Mouse (Mus musculus): ENCODE results near the gene Nap1l1. TPM values are rescaled to one million over a fixed set of nuclear protein-coding genes. Genes with fewer than 3 reads are reported as not detected.

Nap1l1 gene
- polyA plus RNA-seq, 1 experiment from 2014 or later = 312 TPM

GRCm38 (mm10) chr10:111540678-111541077 is 67.7 kb downstream of the Nap1l1 start:
- H3K36me3 ChIP-seq = no peaks in the 10 kb centered on the region
- H3K4me1 ChIP-seq = peaks cover 9% of the 10 kb centered on the region; the same call in 1 of the 2 replicates
- no peak overlapping the region for H3K27ac ChIP-seq (replicated peaks)
- H3K9ac ChIP-seq (replicated peaks) = no peak overlapping the region
- no peak overlapping the region for H3K4me2 ChIP-seq (replicated peaks)
- no peaks in the 10 kb centered on the region; the same call in 1 of the 2 replicates for H3K27me3 ChIP-seq
- no peaks in the 10 kb centered on the region for H3K9me3 ChIP-seq
- no peak overlapping the region for H3K4me3 ChIP-seq
- WGBS = 56% methylated on average over 9 of the region's 9 CpGs
- peak; percentile 44; the same call in 1 of the 2 replicates for ATAC-seq (ENCODE audit: low FRiP score, low read depth)

DNA sequence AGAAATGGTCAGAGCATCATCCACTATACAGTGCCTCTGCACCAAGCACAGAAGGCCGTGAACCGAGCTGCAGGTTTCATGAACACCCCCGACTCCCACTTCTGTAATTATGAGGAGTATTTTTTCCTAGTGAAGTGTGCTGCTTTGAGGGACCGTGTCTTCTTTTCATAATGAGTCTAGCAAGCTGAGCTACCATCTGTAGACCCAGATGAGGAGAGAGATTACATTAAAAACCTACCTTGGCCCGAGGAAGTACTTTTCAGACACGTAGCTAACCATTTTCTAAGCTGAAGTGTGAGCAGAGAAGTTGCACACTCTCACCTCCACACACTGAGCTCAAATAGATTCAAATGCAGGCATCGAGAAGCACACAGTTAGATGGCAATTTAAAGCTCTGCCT is 70.1 kb downstream of the Nap1l1 start:
- ATAC-seq (ENCODE audit: low FRiP score, low read depth) = no peak
- no peak overlapping the region for H3K27ac ChIP-seq (replicated peaks)
- 89% methylated on average over 7 of the region's 7 CpGs for WGBS

GRCm38 (mm10) chr10:111543781-111544260 is 70.8 kb downstream of the Nap1l1 start:
- no peaks in the 10 kb centered on the region for H3K9me3 ChIP-seq
- H3K4me3 ChIP-seq = no peak overlapping the region
- no peak for ATAC-seq (ENCODE audit: low FRiP score, low read depth)
- no peaks in the 10 kb centered on the region for H3K36me3 ChIP-seq
- no peak overlapping the region for H3K9ac ChIP-seq (replicated peaks)
- H3K4me2 ChIP-seq (replicated peaks) = no peak overlapping the region
- H3K4me1 ChIP-seq = peaks cover 11% of the 10 kb centered on the region; the same call in 1 of the 2 replicates
- no peaks in the 10 kb centered on the region; the same call in 1 of the 2 replicates for H3K27me3 ChIP-seq
- WGBS = 59% methylated on average over 7 of the region's 7 CpGs
- H3K27ac ChIP-seq (replicated peaks) = no peak overlapping the region

More for the DNA sequence above, 70.1 kb downstream of the Nap1l1 start:
- no peak overlapping the region for H3K4me2 ChIP-seq (replicated peaks)
- no peaks in the 10 kb centered on the region for H3K9me3 ChIP-seq
- H3K36me3 ChIP-seq = no peaks in the 10 kb centered on the region
- no peak overlapping the region for H3K4me3 ChIP-seq
- no peak overlapping the region for H3K9ac ChIP-seq (replicated peaks)
- H3K27me3 ChIP-seq = no peaks in the 10 kb centered on the region; the same call in 1 of the 2 replicates
- peaks cover 11% of the 10 kb centered on the region; the same call in 1 of the 2 replicates for H3K4me1 ChIP-seq

- no peak for ATAC-seq (ENCODE audit: low FRiP score, low read depth)
- Histone ChIP-seq H3K4me2 (replicated peaks) (no peak overlapping the region), H3K4me1 (peaks cover 11% of the 10 kb centered on the region; the same call in 1 of the 2 replicates), H3K9me3 (no peaks in the 10 kb centered on the region), H3K36me3 (no peaks in the 10 kb centered on the region), H3K27ac (replicated peaks) (no peak overlapping the region), H3K4me3 (no peak overlapping the region), H3K9ac (replicated peaks) (no peak overlapping the region), H3K27me3 (no peaks in the 10 kb centered on the region; the same call in 1 of the 2 replicates)
- WGBS = 79% methylated on average over 4 of the region's 4 CpGs
These were observed 71.3 kb downstream of the Nap1l1 start for GRCm38 (mm10) chr10:111544311-111544710.

GRCm38 (mm10) chr10:111545648-111546047 is 72.6 kb downstream of the Nap1l1 start:
- Histone ChIP-seq H3K4me1 (0 out of 2 replicates have a peak, but pooled peaks cover 6% of the 10 kb centered on the region), H3K27ac (replicated peaks) (no peak overlapping the region), H3K9ac (replicated peaks) (no peak overlapping the region), H3K4me3 (no peak overlapping the region), H3K4me2 (replicated peaks) (no peak overlapping the region), H3K9me3 (no peaks in the 10 kb centered on the region), H3K27me3 (no peaks in the 10 kb centered on the region), H3K36me3 (no peaks in the 10 kb centered on the region)
- WGBS = 81% methylated on average over 4 of the region's 4 CpGs
- ATAC-seq (ENCODE audit: low FRiP score, low read depth) = no peak

Other genes with a start within 250 kb of the Nap1l1 start
- 7.2 and 7.9 TPM in 2 replicates for gene Bbs10, start 174.5 kb upstream of the Nap1l1 start, polyA plus RNA-seq (2016; fragmentation: Nextera tagmentation; extraction: Ambion mirVana)
- gene Phlda1, start 33.1 kb downstream of the Nap1l1 start, polyA plus RNA-seq (2016; fragmentation: Nextera tagmentation; extraction: Ambion mirVana) = 19.6 and 20.3 TPM in 2 replicates

Measured in midbrain, embryonic 12.5 days (tissue).